In genomic region chr2:26909387-26909784, GRCm38 (mm10) we compare ENCODE assay signal across 7 mouse cellular contexts. TPM values are rescaled to one million over a fixed set of nuclear protein-coding genes. Genes with fewer than 3 reads are reported as not detected.
A peak's percentile ranks its signal among the peaks of the same experiment; 100 is the strongest.
DNase-seq lines count a peak whose midpoint lies in the region; ATAC-seq and TF ChIP-seq lines count a peak whose summit lies in the region.

No protein-coding gene starts in this region.

- no peak for ATAC-seq in lung, embryonic 14.5 days (ENCODE audit: insufficient read depth)
- ATAC-seq in limb, embryonic 13.5 days (ENCODE audit: low FRiP score, low read depth) = no peak
- ATAC-seq in stomach, embryonic 15.5 days (ENCODE audit: insufficient read depth, low FRiP score, low read depth) = no peak

- no peak for TF ChIP-seq POLR2A in embryonic fibroblast, embryonic 13.5 days (IDR thresholded peaks at IDR 0.05; ENCODE audit: low read depth, low read length)

- DNase-seq in lung, embryonic 14.5 days = no peak
- no peak for DNase-seq in lung, postnatal 4 days
- no peak for DNase-seq in right cerebral cortex, postnatal 10 days (ENCODE audit: low spot score in 2 of 2)
- no peak for DNase-seq in frontal cortex, postnatal 25 days (ENCODE audit: low spot score in 2 of 2)

- H3K9ac ChIP-seq in lung, embryonic 14.5 days = peak overlapping the region; percentile 69
- H3K9ac ChIP-seq in limb, embryonic 13.5 days = peak overlapping the region; percentile 88
- H3K9ac ChIP-seq in stomach, embryonic 15.5 days = peak overlapping the region; percentile 66; the same call in 1 of the 2 replicates

- no peaks in the 10 kb centered on the region for H3K9me3 ChIP-seq in lung, embryonic 14.5 days (ENCODE audit: low read depth, low read length)
- H3K9me3 ChIP-seq in limb, embryonic 13.5 days = no peaks in the 10 kb centered on the region
- H3K9me3 ChIP-seq in stomach, embryonic 15.5 days = no peaks in the 10 kb centered on the region

- peak; percentile 37; the same call in 1 of the 2 replicates for TF ChIP-seq CTCF in lung, embryonic 14.5 days (IDR thresholded peaks at IDR 0.05; ENCODE audit: low read depth)
- no peak for TF ChIP-seq CTCF in embryonic fibroblast, embryonic 13.5 days (IDR thresholded peaks at IDR 0.05; ENCODE audit: borderline replicate concordance, insufficient read depth, low read length)

- H3K27ac ChIP-seq in lung, embryonic 14.5 days (ENCODE audit: low read depth) = 0 out of 2 replicates have a peak overlapping the region, but pooled peaks have one; percentile 87
- H3K27ac ChIP-seq in embryonic fibroblast, embryonic 13.5 days (ENCODE audit: insufficient read depth, low read length) = peak overlapping the region; percentile 28; the same call in 1 of the 2 replicates
- H3K27ac ChIP-seq in limb, embryonic 13.5 days = 0 out of 2 replicates have a peak overlapping the region, but pooled peaks have one; percentile 80
- H3K27ac ChIP-seq in stomach, embryonic 15.5 days = peak overlapping the region; percentile 85; the same call in 1 of the 2 replicates

- peak overlapping the region; percentile 87 for H3K4me3 ChIP-seq in lung, embryonic 14.5 days (ENCODE audit: low read depth, low read length)
- peak overlapping the region; percentile 87 for H3K4me3 ChIP-seq in embryonic fibroblast, embryonic 13.5 days (ENCODE audit: insufficient read depth, low read length)
- peak overlapping the region; percentile 91 for H3K4me3 ChIP-seq in limb, embryonic 13.5 days
- H3K4me3 ChIP-seq in stomach, embryonic 15.5 days (replicated peaks) = peak overlapping the region; percentile 65

- peak overlapping the region; percentile 69 for H3K4me2 ChIP-seq in lung, embryonic 14.5 days
- H3K4me2 ChIP-seq in limb, embryonic 13.5 days (replicated peaks) = peak overlapping the region; percentile 72
- H3K4me2 ChIP-seq in stomach, embryonic 15.5 days = peak overlapping the region; percentile 67

- peaks cover 8% of the 10 kb centered on the region; the same call in 1 of the 2 replicates for H3K4me1 ChIP-seq in lung, embryonic 14.5 days (ENCODE audit: insufficient read depth)
- H3K4me1 ChIP-seq in embryonic fibroblast, embryonic 13.5 days (ENCODE audit: control insufficient read depth, insufficient read depth, low read length) = peaks cover 2% of the 10 kb centered on the region
- H3K4me1 ChIP-seq in limb, embryonic 13.5 days = peaks cover 31% of the 10 kb centered on the region
- peaks cover 20% of the 10 kb centered on the region for H3K4me1 ChIP-seq in stomach, embryonic 15.5 days

- peaks cover 81% of the 10 kb centered on the region for H3K36me3 ChIP-seq in lung, embryonic 14.5 days (ENCODE audit: insufficient read depth)
- peaks cover 74% of the 10 kb centered on the region for H3K36me3 ChIP-seq in limb, embryonic 13.5 days
- H3K36me3 ChIP-seq in stomach, embryonic 15.5 days = peaks cover 41% of the 10 kb centered on the region

- no peaks in the 10 kb centered on the region for H3K27me3 ChIP-seq in lung, embryonic 14.5 days (ENCODE audit: insufficient read depth, low read length)
- H3K27me3 ChIP-seq in limb, embryonic 13.5 days = no peaks in the 10 kb centered on the region
- H3K27me3 ChIP-seq in stomach, embryonic 15.5 days (replicated peaks) = no peaks in the 10 kb centered on the region

RNA-seq across cellular contexts. Expression of gene Med22, which starts 1.1 kb away (rescaled TPM):
- 33.2 and 34.6 TPM in 2 replicates for polyA plus RNA-seq in lung, embryonic 14.5 days (2014; fragmentation: Nextera tagmentation; extraction: Ambion mirVana)
- polyA plus RNA-seq in embryonic fibroblast, embryonic 13.5 days (2011; ENCODE audit: insufficient read length, low read depth, missing spikeins) = 25.6 and 26.8 TPM in 2 replicates
- 58.7 and 59.1 TPM in 2 replicates for polyA plus RNA-seq in limb, embryonic 13.5 days (2015; fragmentation: Nextera tagmentation; extraction: Ambion mirVana)
- polyA plus RNA-seq in stomach, embryonic 15.5 days (2015; fragmentation: Nextera tagmentation; extraction: Ambion mirVana) = 40.3 and 45.7 TPM in 2 replicates

RNA-seq across cellular contexts. Expression of gene Rpl7a, which starts 1.2 kb away (rescaled TPM):
- 775 and 784 TPM in 2 replicates for polyA plus RNA-seq in lung, embryonic 14.5 days (2014; fragmentation: Nextera tagmentation; extraction: Ambion mirVana)
- 448 and 480 TPM in 2 replicates for polyA plus RNA-seq in embryonic fibroblast, embryonic 13.5 days (2011; ENCODE audit: insufficient read length, low read depth, missing spikeins)
- polyA plus RNA-seq in limb, embryonic 13.5 days (2015; fragmentation: Nextera tagmentation; extraction: Ambion mirVana) = 647 and 667 TPM in 2 replicates
- 494 and 609 TPM in 2 replicates for polyA plus RNA-seq in stomach, embryonic 15.5 days (2015; fragmentation: Nextera tagmentation; extraction: Ambion mirVana)

RNA-seq across cellular contexts. Expression of gene Surf6, which starts 6.7 kb away (rescaled TPM):
- polyA plus RNA-seq in lung, embryonic 14.5 days (2014; fragmentation: Nextera tagmentation; extraction: Ambion mirVana) = 12.5 and 15.5 TPM in 2 replicates
- 21.4 and 23.3 TPM in 2 replicates for polyA plus RNA-seq in embryonic fibroblast, embryonic 13.5 days (2011; ENCODE audit: insufficient read length, low read depth, missing spikeins)
- 30.7 and 31.5 TPM in 2 replicates for polyA plus RNA-seq in limb, embryonic 13.5 days (2015; fragmentation: Nextera tagmentation; extraction: Ambion mirVana)
- 24.9 and 25.2 TPM in 2 replicates for polyA plus RNA-seq in stomach, embryonic 15.5 days (2015; fragmentation: Nextera tagmentation; extraction: Ambion mirVana)

RNA-seq across cellular contexts. Expression of gene Surf2, which starts 6.8 kb away (rescaled TPM):
- polyA plus RNA-seq in lung, embryonic 14.5 days (2014; fragmentation: Nextera tagmentation; extraction: Ambion mirVana) = 33.2 and 35.5 TPM in 2 replicates
- polyA plus RNA-seq in embryonic fibroblast, embryonic 13.5 days (2011; ENCODE audit: insufficient read length, low read depth, missing spikeins) = 29.3 and 33.6 TPM in 2 replicates
- polyA plus RNA-seq in limb, embryonic 13.5 days (2015; fragmentation: Nextera tagmentation; extraction: Ambion mirVana) = 42.0 and 48.8 TPM in 2 replicates
- 40.4 and 40.8 TPM in 2 replicates for polyA plus RNA-seq in stomach, embryonic 15.5 days (2015; fragmentation: Nextera tagmentation; extraction: Ambion mirVana)

RNA-seq across cellular contexts. Expression of gene Surf1, which starts 6.9 kb away (rescaled TPM):
- polyA plus RNA-seq in lung, embryonic 14.5 days (2014; fragmentation: Nextera tagmentation; extraction: Ambion mirVana) = 41.5 and 43.6 TPM in 2 replicates
- 38.8 and 47.8 TPM in 2 replicates for polyA plus RNA-seq in embryonic fibroblast, embryonic 13.5 days (2011; ENCODE audit: insufficient read length, low read depth, missing spikeins)
- 58.1 and 58.7 TPM in 2 replicates for polyA plus RNA-seq in limb, embryonic 13.5 days (2015; fragmentation: Nextera tagmentation; extraction: Ambion mirVana)
- 62.1 and 65.7 TPM in 2 replicates for polyA plus RNA-seq in stomach, embryonic 15.5 days (2015; fragmentation: Nextera tagmentation; extraction: Ambion mirVana)

Comparison
In these comparisons a context has a peak if more than half of its experiments do, and no peak if none do; other contexts are left out.
1. H3K27ac ChIP-seq: peak in every context shown above with its lines; median percentile 87 in lung, embryonic 14.5 days; 85 in stomach, embryonic 15.5 days; 80 in limb, embryonic 13.5 days; 28 in embryonic fibroblast, embryonic 13.5 days.